Mouse (Mus musculus) thymus, adult 2 months (tissue): ENCODE data around the gene Mrpl48.

Source experiments
- CTCF ChIP-seq: fragments of 200-500 bp; IDR thresholded peaks from 2 replicates; pipeline ENCODE4 v1.5.1; 2012; ENCODE audit warnings: mild to moderate bottlenecking, control low read depth, low read length, moderate library complexity, borderline replicate concordance; ENCODE audit not compliant: control insufficient read depth, poor library complexity, insufficient read depth; ENCODE audit errors: extremely low read depth
- POLR2A ChIP-seq: fragments of 200-500 bp; IDR thresholded peaks from 2 replicates; pipeline ENCODE4 v1.6.1; 2012; ENCODE audit warnings: mild to moderate bottlenecking, low read length, control low read depth, moderate library complexity; ENCODE audit not compliant: control insufficient read depth, poor library complexity, insufficient read depth; ENCODE audit errors: extremely low read depth

DNA sequence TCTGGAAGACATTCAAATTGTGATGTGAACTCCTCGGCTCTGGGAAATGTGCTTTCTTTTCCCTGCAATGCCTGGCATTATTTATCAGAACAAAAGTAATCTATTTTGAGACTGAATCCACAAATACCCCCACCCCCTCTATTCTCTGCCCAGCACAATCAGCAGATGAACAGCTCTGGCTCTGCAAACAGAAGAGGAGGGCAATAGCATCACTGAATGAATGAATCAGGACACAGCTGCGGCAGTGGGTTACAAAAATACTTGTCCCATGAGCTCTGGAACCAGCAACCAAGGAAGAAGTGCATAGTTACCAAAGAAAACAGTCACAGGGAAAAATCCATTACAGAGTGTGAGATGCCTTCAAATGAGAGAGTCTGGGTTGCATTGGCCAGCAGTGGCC, 29.3 kb downstream of the Mrpl48 start:
- TF ChIP-seq CTCF (no peak), POLR2A (no peak)
